Mouse (Mus musculus): ENCODE results near the gene Krt10. TPM values are rescaled to one million over a fixed set of nuclear protein-coding genes. Genes with fewer than 3 reads are reported as not detected.

The Krt10 gene
- total and polyA plus RNA-seq, 3 experiments, result not detected

DNA sequence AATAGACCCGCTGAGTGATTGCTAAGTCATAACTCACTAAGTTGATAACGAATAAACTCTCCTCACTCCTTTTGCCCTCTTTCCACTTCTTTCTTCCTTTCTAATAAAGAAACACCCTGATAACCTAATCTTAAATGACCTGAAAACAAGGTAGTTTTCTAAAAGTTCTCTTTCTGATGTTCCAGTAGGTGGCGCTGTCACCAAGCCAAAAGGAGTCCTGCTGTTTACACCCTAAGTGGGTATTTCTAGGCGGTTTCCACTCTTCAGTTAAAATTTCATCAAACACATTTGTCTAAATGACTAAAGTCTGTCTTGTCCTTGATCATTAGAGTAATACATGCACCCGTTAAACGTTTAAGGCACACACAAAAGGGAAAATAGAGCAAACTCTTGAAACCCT, 24.1 kb upstream of the Krt10 start:
- Histone ChIP-seq H3K36me3 (ENCODE audit: control insufficient read depth in 1 of 2, insufficient read depth in 2 of 2, low read length in 2 of 2) (no peaks in the 10 kb centered on the region; a peak in 1 of 4 replicates), H3K9me3 (replicated peaks; ENCODE audit: insufficient read depth, low read length) (no peaks in the 10 kb centered on the region), H3K27ac (ENCODE audit: control insufficient read depth, low read depth, low read length) (no peak overlapping the region), H3K4me1 (ENCODE audit: control insufficient read depth in 1 of 2, insufficient read depth in 2 of 2, low read length in 2 of 2) (no peaks in the 10 kb centered on the region), H3K4me3 (ENCODE audit: control insufficient read depth in 1 of 2, insufficient read depth in 1 of 2, low read depth in 2 of 2, low read length in 2 of 2) (no peak overlapping the region), H3K79me2 (ENCODE audit: control insufficient read depth, insufficient read depth, low read length, poor library complexity) (no peaks in the 10 kb centered on the region), H3K27me3 (ENCODE audit: control insufficient read depth in 1 of 2, insufficient read depth in 2 of 2, low read length in 2 of 2) (no peaks in the 10 kb centered on the region), H3K9ac (ENCODE audit: control insufficient read depth, low read depth, low read length, poor library complexity, severe bottlenecking) (no peak overlapping the region)
- peak; percentile 74 for DNase-seq (ENCODE audit: low read depth, low spot score)
- TF ChIP-seq ZNF384 (IDR thresholded peaks at IDR 0.05; ENCODE audit: low read depth, low read length), result no peak
- no peak for TF ChIP-seq RCOR1 (IDR thresholded peaks at IDR 0.05; ENCODE audit: low read depth, low read length)
- TF ChIP-seq KAT2A (conservative IDR thresholded peaks at IDR 0.05; ENCODE audit: low read depth, low read length), result no peak
- no peak for TF ChIP-seq GATA1 (IDR thresholded peaks at IDR 0.05; ENCODE audit: low read depth, low read length)
- peak; percentile 65 for TF ChIP-seq SMC3 (IDR thresholded peaks at IDR 0.05; ENCODE audit: low read depth, low read length)
- no peak for TF ChIP-seq MYB (IDR thresholded peaks at IDR 0.05; ENCODE audit: low read depth, low read length)
- TF ChIP-seq USF1 (IDR thresholded peaks at IDR 0.05; ENCODE audit: low read depth, low read length), result no peak
- no peak for TF ChIP-seq ELF1 (IDR thresholded peaks at IDR 0.05; ENCODE audit: low read depth, low read length)
- TF ChIP-seq TCF12 (IDR thresholded peaks at IDR 0.05; ENCODE audit: low read depth, low read length), result 0 out of 2 replicates have a peak, but pooled peaks have one; percentile 14
- no peak for TF ChIP-seq SIN3A (IDR thresholded peaks at IDR 0.05; ENCODE audit: low read length)
- peak; percentile 26; the same call in 1 of the 2 replicates for TF ChIP-seq ZC3H11A (IDR thresholded peaks at IDR 0.05; ENCODE audit: low read depth, low read length)
- peak; percentile 67 for TF ChIP-seq RAD21 (IDR thresholded peaks at IDR 0.05; ENCODE audit: low read depth, low read length)
- TF ChIP-seq CTCF (IDR thresholded peaks at IDR 0.05 in 2 of 3, conservative IDR thresholded peaks at IDR 0.05 in 1 of 3; ENCODE audit: control insufficient read depth in 1 of 3, insufficient read depth in 1 of 3, low read depth in 2 of 3, low read length in 3 of 3, poor library complexity in 1 of 3, severe bottlenecking in 1 of 3), result peak; percentile 51 to 81 (median 59)
- no peak for TF ChIP-seq MYC (IDR thresholded peaks at IDR 0.05; ENCODE audit: low read depth, low read length)
- no peak for TF ChIP-seq BHLHE40 (IDR thresholded peaks at IDR 0.05; ENCODE audit: borderline replicate concordance, low read depth, low read length)

DNA sequence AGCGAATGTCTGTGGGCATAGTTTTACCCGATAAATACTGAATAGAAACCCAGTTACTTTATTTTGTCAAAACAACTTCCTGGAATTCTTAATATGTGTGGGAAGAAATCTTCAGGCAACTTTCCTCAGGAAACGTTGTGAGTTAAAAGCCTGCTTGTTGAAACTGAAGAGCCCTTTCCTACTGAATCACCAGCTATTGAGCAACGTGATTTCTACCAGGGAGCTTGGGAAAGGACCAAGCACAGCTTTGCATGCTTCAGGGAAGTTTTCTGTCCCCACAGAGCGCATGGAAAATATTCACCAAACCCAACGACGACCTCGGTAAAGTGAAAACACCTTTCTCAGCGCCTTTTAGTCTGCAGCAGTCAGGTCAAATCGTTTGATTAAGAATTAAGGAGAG, 17.0 kb upstream of the Krt10 start:
- no peak overlapping the region for H3K4me3 ChIP-seq (ENCODE audit: control insufficient read depth in 1 of 2, insufficient read depth in 1 of 2, low read depth in 2 of 2, low read length in 2 of 2)
- no peaks in the 10 kb centered on the region for H3K4me1 ChIP-seq (ENCODE audit: control insufficient read depth in 1 of 2, insufficient read depth in 2 of 2, low read length in 2 of 2)
- H3K27me3 ChIP-seq (ENCODE audit: control insufficient read depth in 1 of 2, insufficient read depth in 2 of 2, low read length in 2 of 2), result no peaks in the 10 kb centered on the region
- H3K9ac ChIP-seq (ENCODE audit: control insufficient read depth, low read depth, low read length, poor library complexity, severe bottlenecking), result no peak overlapping the region
- no peak overlapping the region for H3K27ac ChIP-seq (ENCODE audit: control insufficient read depth, low read depth, low read length)
- H3K36me3 ChIP-seq (ENCODE audit: control insufficient read depth in 1 of 2, insufficient read depth in 2 of 2, low read length in 2 of 2), result no peaks in the 10 kb centered on the region; a peak in 1 of 4 replicates
- H3K9me3 ChIP-seq (replicated peaks; ENCODE audit: insufficient read depth, low read length), result no peaks in the 10 kb centered on the region
- no peak for TF ChIP-seq KAT2A (conservative IDR thresholded peaks at IDR 0.05; ENCODE audit: low read depth, low read length)
- no peak for TF ChIP-seq ETS1 (IDR thresholded peaks at IDR 0.05; ENCODE audit: low read depth, low read length)
- TF ChIP-seq MAFK (IDR thresholded peaks at IDR 0.05; ENCODE audit: borderline replicate concordance, low read depth, low read length), result no peak
- no peak for TF ChIP-seq ZC3H11A (IDR thresholded peaks at IDR 0.05; ENCODE audit: low read depth, low read length)
- no peak for TF ChIP-seq RAD21 (IDR thresholded peaks at IDR 0.05; ENCODE audit: low read depth, low read length)
- no peak for TF ChIP-seq TBP (IDR thresholded peaks at IDR 0.05; ENCODE audit: low read depth, low read length)
- no peak for TF ChIP-seq USF1 (IDR thresholded peaks at IDR 0.05; ENCODE audit: low read depth, low read length)
- TF ChIP-seq MAZ (IDR thresholded peaks at IDR 0.05; ENCODE audit: low read depth, low read length), result no peak
- no peak for TF ChIP-seq USF2 (IDR thresholded peaks at IDR 0.05; ENCODE audit: borderline replicate concordance in 1 of 2, insufficient read depth in 1 of 2, low read depth in 1 of 2, low read length in 2 of 2)
- no peak for TF ChIP-seq GABPA (IDR thresholded peaks at IDR 0.05; ENCODE audit: low read depth, low read length)
- no peak for TF ChIP-seq ZMIZ1 (IDR thresholded peaks at IDR 0.05; ENCODE audit: low read depth, low read length)
- no peak for TF ChIP-seq MYC (IDR thresholded peaks at IDR 0.05; ENCODE audit: low read depth, low read length)
- no peak for TF ChIP-seq NELFE (IDR thresholded peaks at IDR 0.05; ENCODE audit: low read depth, low read length)
- TF ChIP-seq ZNF384 (IDR thresholded peaks at IDR 0.05; ENCODE audit: low read depth, low read length), result no peak
- TF ChIP-seq E2F4 (IDR thresholded peaks at IDR 0.05; ENCODE audit: borderline replicate concordance, low read depth, low read length), result no peak
- no peak for TF ChIP-seq POLR2AphosphoS5 (IDR thresholded peaks at IDR 0.05; ENCODE audit: borderline replicate concordance, low read depth, low read length)
- no peak for TF ChIP-seq MYB (IDR thresholded peaks at IDR 0.05; ENCODE audit: low read depth, low read length)
- no peak for TF ChIP-seq RCOR1 (IDR thresholded peaks at IDR 0.05; ENCODE audit: low read depth, low read length)
- no peaks in the 10 kb centered on the region for H3K79me2 ChIP-seq (ENCODE audit: control insufficient read depth, insufficient read depth, low read length, poor library complexity)
- DNase-seq (ENCODE audit: low read depth, low spot score), result no peak

Data from MEL (cell line).